Mouse (Mus musculus) MEL-GATA-1-ER (cell line): ENCODE measurements around the gene Fyb.

ENCODE experiments used
- DNase-seq: peaks from one replicate; pipeline ENCODE4 v3.0.0-alpha.2; 2012; ENCODE audit warnings: low read depth; ENCODE audit errors: extremely low read depth

Fyb gene

DNA sequence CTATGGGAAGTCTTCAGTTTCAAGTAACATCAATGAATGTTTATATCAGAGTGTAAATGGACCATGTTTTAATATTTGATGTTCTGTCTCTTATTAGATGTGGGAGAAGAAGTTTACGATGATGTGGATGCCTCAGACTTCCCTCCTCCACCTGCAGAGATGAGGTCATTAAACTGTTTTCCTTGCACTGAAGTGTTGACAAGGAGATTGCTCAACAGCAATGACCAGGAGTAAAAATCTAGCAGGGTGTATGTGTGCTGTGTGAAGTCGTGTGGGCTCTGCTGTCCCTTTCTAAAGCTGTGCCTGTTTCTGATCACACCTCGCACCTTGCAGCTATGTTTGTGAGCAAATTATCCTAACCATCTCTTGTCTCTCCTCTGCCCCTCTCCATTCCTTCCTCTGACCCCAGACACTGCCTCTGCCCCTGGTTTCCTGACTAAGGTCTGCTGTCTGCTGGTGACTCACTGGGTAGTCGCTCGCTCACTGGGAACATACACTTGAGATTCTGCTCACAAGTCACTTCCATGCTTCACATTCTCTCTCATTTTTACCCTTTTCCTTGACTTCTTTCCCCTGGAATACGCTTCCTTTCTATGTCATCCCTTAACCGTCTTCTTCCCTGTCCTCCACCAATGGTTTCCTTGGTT is 126.2 kb downstream of the Fyb start:
- no peak for DNase-seq

DNA sequence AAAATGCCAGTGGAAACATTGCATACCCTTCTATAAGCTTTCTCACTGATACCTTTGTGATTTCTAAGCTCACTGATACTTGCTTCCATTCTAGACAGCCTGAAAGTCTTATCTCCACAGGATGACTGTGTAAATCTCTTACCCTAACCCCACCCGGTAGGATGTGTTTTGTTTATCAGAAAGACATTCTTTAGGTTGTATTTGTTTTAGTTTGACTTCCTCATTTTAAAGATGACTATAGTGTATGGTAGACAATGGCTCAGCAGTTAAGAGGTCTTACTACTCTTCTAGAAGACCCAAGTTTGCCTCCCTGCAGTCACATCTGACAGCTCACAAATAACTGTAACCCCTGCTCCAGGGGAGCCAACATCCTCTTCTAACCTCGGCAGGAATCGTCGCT is 130.4 kb downstream of the Fyb start:
- peak; percentile 74 for DNase-seq

DNA sequence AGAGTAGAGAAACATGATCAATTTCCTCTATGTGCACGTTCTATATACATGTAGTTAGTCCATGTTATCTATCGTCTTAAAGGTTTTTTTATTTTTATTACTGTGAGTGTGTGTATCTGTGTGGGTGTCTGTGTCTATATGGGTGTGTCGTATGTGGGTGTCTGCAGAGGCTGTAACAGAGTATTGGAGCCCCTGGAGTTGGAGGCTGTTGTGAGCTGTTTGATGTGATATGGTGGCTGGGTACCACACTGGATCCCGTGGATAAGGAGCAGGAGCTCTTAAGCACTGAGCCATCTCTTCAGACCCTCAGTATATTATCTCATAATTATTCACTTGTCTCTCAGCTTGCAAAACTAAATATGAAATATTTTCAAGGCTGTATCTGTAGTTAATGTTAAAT is 135.4 kb downstream of the Fyb start:
- no peak for DNase-seq

DNA sequence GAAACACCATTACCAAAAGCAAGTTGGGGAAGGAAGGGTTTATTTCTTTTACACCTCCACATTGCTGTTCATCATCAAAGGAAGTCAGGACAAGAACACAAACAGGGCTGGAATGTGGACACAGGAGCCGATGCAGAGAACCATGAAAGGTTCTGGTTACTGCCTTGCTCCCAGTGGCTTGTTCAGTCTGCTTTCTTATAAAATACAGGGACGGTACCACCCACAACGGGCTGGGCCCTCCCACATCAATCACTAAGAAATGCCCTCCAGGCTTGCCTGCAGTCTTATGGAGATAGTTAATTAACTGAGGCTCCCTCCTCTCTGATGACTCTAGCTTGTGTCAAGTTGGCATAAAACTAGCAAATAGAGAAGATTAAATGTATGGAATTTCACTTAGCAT is 139.3 kb downstream of the Fyb start:
- DNase-seq: no peak

DNA sequence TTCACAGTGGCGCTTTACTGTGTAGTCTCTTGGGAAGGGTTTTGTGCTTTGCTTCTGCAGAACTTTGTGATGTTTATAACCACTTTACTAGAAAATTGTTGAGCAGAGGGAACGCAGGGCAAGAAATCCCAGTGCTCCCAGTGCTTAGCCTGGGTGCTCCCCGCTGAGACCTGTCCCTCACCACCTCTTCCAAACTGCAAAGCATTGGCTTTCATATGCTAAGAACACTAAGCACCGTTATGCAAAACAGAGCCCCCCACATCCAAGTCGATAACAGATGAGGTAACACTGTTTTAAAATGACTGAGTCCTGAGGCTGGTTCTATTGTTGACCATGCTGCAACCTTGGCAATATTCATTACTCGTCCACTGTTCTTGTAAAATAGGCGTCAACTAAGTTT is 141.3 kb downstream of the Fyb start:
- no peak for DNase-seq

DNA sequence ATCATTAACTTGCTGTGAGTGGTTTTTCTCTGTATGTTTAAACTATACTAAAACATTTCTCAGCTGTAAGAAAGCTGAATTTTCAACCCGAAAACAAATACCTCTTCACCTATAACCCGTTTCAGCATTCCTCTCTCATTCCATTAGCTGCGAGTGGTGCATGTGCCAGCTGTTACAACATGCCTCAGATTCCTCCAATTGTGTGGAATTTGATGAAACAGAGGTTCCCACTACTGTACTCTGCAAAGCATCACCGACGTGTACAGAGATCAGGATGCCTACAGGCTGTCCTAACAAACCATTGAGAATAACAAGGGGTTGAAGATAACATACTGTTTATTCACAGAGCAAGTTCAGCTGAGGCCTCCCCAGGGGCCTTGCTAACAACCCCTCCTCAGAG is 143.4 kb downstream of the Fyb start:
- DNase-seq: no peak

DNA sequence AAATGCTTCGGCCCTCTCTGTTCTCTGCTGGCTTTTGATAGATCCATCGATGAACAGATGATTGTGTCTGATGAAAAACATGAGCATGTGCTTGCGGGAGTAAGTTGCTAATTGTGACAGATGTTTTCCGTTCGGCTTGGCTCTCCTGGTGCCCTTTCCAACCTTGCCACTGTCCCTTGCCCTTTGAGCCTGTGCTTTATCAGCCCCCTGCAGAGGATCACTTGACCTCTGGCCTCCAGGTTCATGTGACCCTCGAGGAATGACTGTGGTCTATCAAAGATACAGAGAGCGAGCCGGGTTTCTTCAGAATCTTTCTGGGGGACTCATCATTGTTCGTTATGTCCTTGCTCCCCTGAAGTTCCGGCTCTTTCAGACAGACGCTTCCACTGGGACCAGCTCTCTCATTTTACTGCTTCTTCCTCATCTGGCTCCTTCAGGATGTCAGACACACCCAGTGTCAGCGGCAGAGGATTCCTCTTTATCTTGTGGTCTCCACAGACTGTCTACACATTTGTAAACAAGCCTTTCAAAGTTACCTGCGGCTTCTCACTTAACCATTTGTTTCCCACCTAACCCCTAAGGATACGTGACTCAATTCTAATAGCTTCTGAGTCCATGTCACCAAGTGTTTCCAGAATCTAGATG is 146.3 kb downstream of the Fyb start:
- DNase-seq: peak; percentile 6

DNA sequence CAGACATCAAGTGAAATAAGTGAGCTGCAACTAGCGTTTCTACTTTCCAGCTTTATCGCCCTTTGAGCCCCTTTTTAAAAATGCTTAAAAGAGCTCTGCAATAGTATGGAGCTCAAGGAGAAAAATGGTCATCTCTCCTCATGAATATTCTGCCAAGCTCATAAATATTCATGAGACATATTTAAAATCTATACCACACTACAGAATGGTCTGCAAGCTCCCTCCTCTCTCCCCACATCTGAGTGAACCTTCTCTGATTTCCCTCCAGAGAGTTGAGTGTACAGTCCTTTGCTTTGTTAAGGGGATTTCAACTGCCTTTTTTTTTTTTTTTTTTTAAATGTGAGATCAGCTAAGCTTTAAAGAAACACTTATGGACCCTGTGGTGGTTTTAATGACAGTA is 155.8 kb downstream of the Fyb start:
- DNase-seq: no peak

DNA sequence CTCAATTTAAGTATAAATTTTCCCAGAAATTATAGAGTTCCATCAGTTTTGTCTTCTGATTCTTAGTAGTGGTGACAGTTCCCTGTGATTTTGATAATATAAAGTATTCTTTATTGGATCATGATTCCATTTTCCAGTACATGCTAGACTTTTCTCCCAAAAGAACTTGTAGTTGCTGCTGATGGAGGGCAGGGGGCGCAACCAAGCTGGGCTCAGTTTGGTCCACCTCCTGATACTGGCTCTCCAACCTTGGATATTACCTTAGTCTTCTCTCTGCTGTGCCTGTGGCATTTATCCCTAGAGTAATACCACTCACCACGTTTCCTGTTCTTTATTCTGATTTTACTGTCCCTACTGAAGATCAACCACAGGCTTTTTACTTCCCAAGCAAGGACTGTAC is 179.5 kb downstream of the Fyb start:
- DNase-seq: no peak

DNA sequence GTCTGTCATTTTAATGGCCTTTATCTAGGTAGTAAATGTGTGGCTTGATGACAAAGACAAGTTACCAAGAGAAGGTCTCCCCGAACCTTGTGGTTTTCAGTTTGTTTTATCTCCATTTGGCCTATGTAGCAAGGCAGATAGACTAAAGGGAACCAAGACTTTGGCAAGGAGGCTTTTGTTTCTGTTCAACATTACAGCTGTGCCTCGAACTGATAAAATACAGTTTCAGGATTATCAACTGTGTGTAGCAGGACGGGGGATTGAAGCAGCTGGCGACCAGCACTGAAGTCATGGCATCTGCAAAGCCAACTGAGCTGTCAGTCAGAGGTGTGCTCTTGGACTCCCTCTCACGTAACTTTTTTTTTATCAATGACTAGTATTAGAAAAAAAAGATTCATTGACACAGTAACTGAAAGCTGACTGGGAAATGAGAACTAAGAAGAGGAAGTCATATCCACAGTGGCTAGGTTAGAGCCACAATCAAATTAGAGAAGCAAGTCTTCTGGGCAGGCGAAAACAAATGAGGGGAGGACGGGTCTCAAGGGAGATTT is 182.8 kb downstream of the Fyb start:
- peak; percentile 99 for DNase-seq

DNA sequence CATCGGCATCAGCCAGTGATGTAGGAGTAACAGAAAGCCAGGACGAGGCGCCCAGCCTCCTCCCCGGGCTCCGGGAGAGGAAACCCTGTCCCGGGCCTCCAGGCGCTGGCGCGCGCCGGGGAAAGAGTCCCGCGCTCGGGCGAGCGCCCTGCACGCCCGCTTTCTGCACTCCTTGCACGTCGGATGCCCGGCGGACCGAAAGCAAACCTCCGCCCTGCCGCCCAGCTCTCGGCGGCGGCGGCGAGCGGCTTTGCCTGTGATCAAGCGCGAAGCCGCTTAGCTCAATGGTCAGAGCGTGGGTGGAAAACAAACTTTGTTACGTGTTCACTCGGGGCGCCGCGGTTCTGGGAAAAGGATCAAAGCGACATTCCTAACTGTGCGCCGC is 184.9 kb downstream of the Fyb start:
- no peak for DNase-seq

DNA sequence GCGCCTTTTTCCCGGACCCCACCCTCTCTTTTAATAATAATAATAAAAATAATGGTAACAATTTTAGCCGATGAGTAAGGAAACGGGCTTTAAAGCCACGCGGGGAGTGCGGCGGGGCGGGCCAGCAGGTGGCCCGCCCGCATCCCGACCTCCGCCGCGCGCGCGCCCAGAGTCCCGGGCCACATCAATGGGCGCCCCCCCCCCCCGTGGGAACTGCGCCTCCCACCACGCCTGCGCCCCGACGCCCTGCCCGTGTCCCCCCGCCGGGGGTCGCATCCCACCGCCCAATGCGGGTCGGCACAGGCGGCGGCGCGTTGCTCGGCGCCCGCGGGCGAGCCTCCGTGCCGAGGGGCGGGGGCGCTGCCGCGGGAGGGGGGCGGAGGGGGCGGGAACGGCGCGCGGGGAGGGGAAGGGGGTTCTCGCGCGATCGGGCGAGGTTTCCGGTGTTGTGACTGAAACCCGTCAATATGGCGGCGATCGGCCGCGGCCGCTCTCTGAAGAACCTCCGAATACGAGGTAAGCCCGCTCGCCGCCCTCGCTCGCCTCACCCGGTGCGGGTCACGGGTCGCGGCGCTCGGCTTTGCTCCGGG is 185.4 kb downstream of the Fyb start, which contains the start of gene Rictor:
Gene Rictor, plus strand, starts transcription at position 444 of the 590 bp plus-strand sequence.
- DNase-seq: no peak

DNA sequence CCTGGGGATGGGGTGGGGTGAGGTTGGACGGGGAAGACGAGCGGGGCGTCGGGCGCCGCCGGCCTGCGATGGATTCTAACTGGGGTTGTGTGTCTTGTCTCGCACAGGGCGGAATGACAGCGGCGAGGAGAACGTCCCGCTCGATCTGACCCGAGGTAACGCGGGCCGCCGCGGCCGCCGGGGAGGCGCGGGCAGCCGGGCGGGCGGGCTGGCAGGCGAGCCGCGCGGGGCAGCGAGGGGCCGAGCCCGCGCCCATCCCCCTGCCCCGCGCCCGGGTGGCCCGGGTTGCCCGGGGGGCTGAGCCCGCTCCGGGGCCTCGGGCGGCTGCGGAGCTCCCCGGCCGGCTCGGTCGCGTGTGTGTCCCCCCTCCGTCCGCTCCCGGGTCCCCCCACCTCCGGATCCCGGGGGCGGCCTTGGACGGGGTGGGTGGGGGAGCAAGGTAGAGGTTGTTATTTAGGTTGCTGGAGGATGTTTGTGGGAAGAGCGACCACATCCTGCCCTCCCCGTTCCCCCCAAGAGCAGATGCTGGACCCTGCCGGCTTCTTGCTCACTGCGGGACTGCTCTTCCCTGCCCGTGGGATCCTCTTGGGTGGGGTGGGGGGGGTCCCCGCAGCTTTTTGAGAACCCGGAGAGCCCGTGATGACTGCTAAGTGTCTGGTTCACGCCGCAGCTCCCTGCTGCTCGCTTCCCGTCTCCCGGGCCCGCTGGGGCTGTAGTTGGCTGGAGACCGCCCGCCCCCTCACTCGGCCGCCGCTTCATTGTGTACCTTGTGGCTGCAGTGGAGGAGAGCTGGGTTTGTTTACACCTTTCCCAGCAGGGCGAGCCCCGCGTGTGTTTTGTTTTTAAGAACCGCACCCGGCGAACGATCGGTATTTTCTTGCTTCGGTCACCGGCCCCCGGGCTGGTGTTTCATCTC is 186.1 kb downstream of the Fyb start:
- no peak for DNase-seq

DNA sequence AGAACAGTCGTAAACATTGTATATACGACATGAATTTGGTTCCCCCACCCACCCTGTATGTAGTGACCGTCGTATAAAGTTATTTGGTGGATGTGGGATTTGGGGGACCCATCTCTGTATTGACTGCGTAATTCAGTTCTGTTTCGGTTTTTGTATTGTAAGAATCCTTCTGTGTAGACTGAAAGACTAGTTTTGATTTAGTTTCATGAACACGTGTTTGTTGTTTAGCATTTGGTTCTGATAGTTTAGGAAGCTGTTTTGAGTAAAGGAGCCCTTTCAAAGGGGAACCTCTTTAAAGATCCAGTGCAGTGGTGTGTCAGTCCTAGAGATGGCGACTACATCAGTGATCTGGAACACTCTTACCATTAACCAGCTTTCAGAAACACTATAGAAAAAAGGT is 187.0 kb downstream of the Fyb start:
- DNase-seq: no peak

DNA sequence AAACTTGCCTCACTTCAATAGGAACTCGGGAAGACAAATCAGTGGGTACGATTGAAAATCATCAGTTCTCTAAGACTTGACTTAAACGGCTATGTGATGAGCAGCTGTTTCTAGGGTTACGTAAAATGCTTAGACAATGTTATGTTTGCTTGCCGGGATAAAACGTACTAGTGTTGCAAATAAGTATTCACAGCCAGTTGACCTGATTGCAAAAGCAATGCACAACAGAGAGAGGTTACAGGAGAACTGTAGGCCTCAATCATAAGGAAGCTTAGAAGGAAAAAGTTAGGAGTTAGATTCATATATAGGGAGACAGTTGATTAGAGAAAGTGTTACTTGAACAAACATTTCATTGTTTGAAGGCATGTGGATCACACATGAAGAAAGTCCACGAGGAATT is 187.7 kb downstream of the Fyb start:
- DNase-seq: no peak

DNA sequence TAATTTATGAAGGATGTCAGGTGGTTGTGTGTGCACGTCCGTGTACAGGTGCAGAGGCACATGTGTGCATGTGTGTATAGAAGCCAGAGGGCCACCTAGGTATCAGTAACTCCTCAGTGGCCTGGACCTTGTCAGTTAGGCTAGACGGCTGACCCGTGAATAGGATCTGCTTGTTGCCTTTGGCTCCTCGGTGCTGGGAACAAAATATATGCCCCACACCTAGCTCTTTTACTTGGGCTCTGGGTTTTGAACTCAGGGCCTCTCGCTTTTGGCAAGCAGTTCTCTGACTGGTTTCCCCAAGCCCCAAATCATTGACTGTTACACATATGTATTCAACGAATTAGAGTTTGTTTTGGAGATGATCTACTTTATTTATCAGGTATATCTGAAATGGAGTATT is 188.6 kb downstream of the Fyb start:
- no peak for DNase-seq
